Mouse (Mus musculus): Measurements from ENCODE around the gene Fzd9.

GRCm38 (mm10) chr5:135222066-135222465 is 29.0 kb downstream of the Fzd9 start:
- TF ChIP-seq SIN3A (IDR thresholded peaks at IDR 0.05; ENCODE audit: low read length), result no peak
- TF ChIP-seq CTCF (conservative IDR thresholded peaks at IDR 0.05 in 1 of 2, IDR thresholded peaks at IDR 0.05 in 1 of 2; ENCODE audit: low read depth in 2 of 2, low read length in 2 of 2), result no peak
- no peak for TF ChIP-seq CHD2 (IDR thresholded peaks at IDR 0.05; ENCODE audit: low read length)
- TF ChIP-seq MEF2A (IDR thresholded peaks at IDR 0.05; ENCODE audit: borderline replicate concordance, low read depth, low read length), result no peak
- TF ChIP-seq MAX (IDR thresholded peaks at IDR 0.05; ENCODE audit: low read length), result no peak
- TF ChIP-seq POLR2A (IDR thresholded peaks at IDR 0.05; ENCODE audit: low read depth, low read length), result no peak
- no peak for TF ChIP-seq MAZ (IDR thresholded peaks at IDR 0.05; ENCODE audit: low read depth, low read length)
- TF ChIP-seq POLR2AphosphoS2 (IDR thresholded peaks at IDR 0.05; ENCODE audit: low read depth, low read length), result no peak
- no peak for TF ChIP-seq TCF12 (IDR thresholded peaks at IDR 0.05; ENCODE audit: low read depth, low read length)
- no peak for TF ChIP-seq EP300 (IDR thresholded peaks at IDR 0.05; ENCODE audit: low read length)
- TF ChIP-seq IRF4 (IDR thresholded peaks at IDR 0.05; ENCODE audit: low read depth, low read length), result no peak
- TF ChIP-seq HCFC1 (IDR thresholded peaks at IDR 0.05; ENCODE audit: low read depth, low read length), result no peak
- TF ChIP-seq ZNF384 (IDR thresholded peaks at IDR 0.05; ENCODE audit: low read depth, low read length), result no peak
